Mouse (Mus musculus): ENCODE results near the gene Arl5c. TPM values are rescaled to one million over a fixed set of nuclear protein-coding genes. Genes with fewer than 3 reads are reported as not detected.

Gene Arl5c
- total and polyA plus RNA-seq, 3 experiments: 1.2 to 10.4 TPM; not detected in 1

DNA sequence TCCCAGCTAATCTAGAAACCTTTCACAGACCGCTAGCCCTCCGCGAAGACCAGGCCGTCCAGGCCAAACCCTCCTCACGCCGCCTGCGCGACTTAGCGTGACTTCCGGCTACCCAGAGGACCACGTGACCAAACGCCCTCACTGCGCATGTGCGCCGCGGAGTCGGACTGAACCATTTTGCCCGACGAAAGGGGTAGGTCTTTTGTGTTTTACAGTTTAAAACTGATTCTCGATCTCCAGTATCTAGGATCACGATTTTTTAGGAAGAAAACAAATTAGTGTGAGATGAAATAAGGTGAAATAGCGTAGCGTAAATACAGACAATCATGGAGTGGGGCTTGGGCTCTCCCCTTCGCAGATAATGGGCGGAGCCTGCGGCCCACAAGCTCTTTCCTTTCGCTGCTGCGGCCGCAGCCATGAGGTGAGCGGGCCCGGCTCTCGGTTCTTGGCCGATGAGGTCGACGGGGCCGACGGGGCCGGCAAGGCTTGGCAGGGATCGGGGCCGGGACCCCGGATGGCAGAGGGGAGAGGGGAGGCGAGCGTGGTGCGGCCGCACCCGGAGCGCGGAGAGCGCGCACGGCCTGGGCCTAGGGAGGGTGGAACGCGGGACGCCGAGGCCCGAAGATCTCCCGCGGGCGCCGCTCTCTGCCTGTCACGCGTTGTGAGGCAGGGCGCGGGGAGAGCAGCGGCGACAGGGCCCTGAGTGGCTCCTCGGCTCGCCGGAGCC lies 30.8 kb upstream of the Arl5c start, which contains the start of gene Rpl19:
Rpl19 (plus strand) TSS at position 141 of the 727 bp plus-strand sequence.
- H3K9ac ChIP-seq (ENCODE audit: control insufficient read depth, low read depth, low read length, poor library complexity, severe bottlenecking): peak within 1 kb of the TSS; percentile 96
- H3K4me1 ChIP-seq (ENCODE audit: control insufficient read depth in 1 of 2, insufficient read depth in 2 of 2, low read length in 2 of 2): peaks cover 6 to 22% of the 10 kb centered on the region in 2 experiments; a peak in 3 of 4 replicates
- H3K79me2 ChIP-seq (ENCODE audit: control insufficient read depth, insufficient read depth, low read length, poor library complexity): peaks cover 28% of the 10 kb centered on the region
- no peaks in the 10 kb centered on the region for H3K27me3 ChIP-seq (ENCODE audit: control insufficient read depth in 1 of 2, insufficient read depth in 2 of 2, low read length in 2 of 2)
- H3K36me3 ChIP-seq (ENCODE audit: control insufficient read depth in 1 of 2, insufficient read depth in 2 of 2, low read length in 2 of 2): peaks cover 12 to 20% of the 10 kb centered on the region in 2 experiments
- DNase-seq (ENCODE audit: low read depth, low spot score): peak; percentile 96
- H3K4me3 ChIP-seq (ENCODE audit: control insufficient read depth in 1 of 2, insufficient read depth in 1 of 2, low read depth in 2 of 2, low read length in 2 of 2): peak within 1 kb of the TSS; percentile 81 to 93
- H3K27ac ChIP-seq (ENCODE audit: control insufficient read depth, low read depth, low read length): peak within 1 kb of the TSS; percentile 90
- H3K9me3 ChIP-seq (replicated peaks; ENCODE audit: insufficient read depth, low read length): no peaks in the 10 kb centered on the region
- peak; percentile 75 for TF ChIP-seq KAT2A (conservative IDR thresholded peaks at IDR 0.05; ENCODE audit: low read depth, low read length)
- TF ChIP-seq UBTF (IDR thresholded peaks at IDR 0.05; ENCODE audit: borderline replicate concordance, insufficient read depth, low read depth, low read length): no peak
- peak; percentile 95 for TF ChIP-seq MYC (IDR thresholded peaks at IDR 0.05; ENCODE audit: low read depth, low read length)
- no peak for TF ChIP-seq MYB (IDR thresholded peaks at IDR 0.05; ENCODE audit: low read depth, low read length)
- TF ChIP-seq SMC3 (IDR thresholded peaks at IDR 0.05; ENCODE audit: low read depth, low read length): no peak
- peak; percentile 96 for TF ChIP-seq ZMIZ1 (IDR thresholded peaks at IDR 0.05; ENCODE audit: low read depth, low read length)
- TF ChIP-seq HCFC1 (IDR thresholded peaks at IDR 0.05; ENCODE audit: low read depth, low read length): peak; percentile 89
- no peak for TF ChIP-seq RAD21 (IDR thresholded peaks at IDR 0.05; ENCODE audit: low read depth, low read length)
- TF ChIP-seq E2F4 (IDR thresholded peaks at IDR 0.05; ENCODE audit: borderline replicate concordance, low read depth, low read length): no peak; the same call in 1 of the 2 replicates
- TF ChIP-seq RCOR1 (IDR thresholded peaks at IDR 0.05; ENCODE audit: low read depth, low read length): no peak; the same call in 1 of the 2 replicates
- no peak; the same call in 1 of the 2 replicates for TF ChIP-seq GATA1 (IDR thresholded peaks at IDR 0.05; ENCODE audit: low read depth, low read length)
- TF ChIP-seq GABPA (IDR thresholded peaks at IDR 0.05; ENCODE audit: low read depth, low read length): no peak
- no peak for TF ChIP-seq ZC3H11A (IDR thresholded peaks at IDR 0.05; ENCODE audit: low read depth, low read length)
- TF ChIP-seq MAFK (IDR thresholded peaks at IDR 0.05; ENCODE audit: borderline replicate concordance, low read depth, low read length): no peak
- TF ChIP-seq MXI1 (IDR thresholded peaks at IDR 0.05; ENCODE audit: low read depth, low read length): peak; percentile 97
- TF ChIP-seq NELFE (IDR thresholded peaks at IDR 0.05; ENCODE audit: low read depth, low read length): peak; percentile 98
- TF ChIP-seq POLR2AphosphoS2 (IDR thresholded peaks at IDR 0.05; ENCODE audit: low read length): peak; percentile 97
- TF ChIP-seq MAZ (IDR thresholded peaks at IDR 0.05; ENCODE audit: low read depth, low read length): peak; percentile 54
- TF ChIP-seq JUND (IDR thresholded peaks at IDR 0.05; ENCODE audit: low read depth, low read length): no peak
- TF ChIP-seq USF1 (IDR thresholded peaks at IDR 0.05; ENCODE audit: low read depth, low read length): peak; percentile 100
- TF ChIP-seq CHD2 (IDR thresholded peaks at IDR 0.05; ENCODE audit: low read length): peak; percentile 87
- TF ChIP-seq ZNF384 (IDR thresholded peaks at IDR 0.05; ENCODE audit: low read depth, low read length): no peak
- peak; percentile 36; the same call in 1 of the 2 replicates for TF ChIP-seq ETS1 (IDR thresholded peaks at IDR 0.05; ENCODE audit: low read depth, low read length)
- TF ChIP-seq POLR2A (IDR thresholded peaks at IDR 0.05; ENCODE audit: control insufficient read depth in 1 of 2, insufficient read depth in 1 of 2, low read depth in 1 of 2, low read length in 2 of 2, poor library complexity in 1 of 2): peak; percentile 87 to 97
- no peak for TF ChIP-seq MEF2A (IDR thresholded peaks at IDR 0.05; ENCODE audit: extremely low read depth, insufficient replicate concordance, low read depth, low read length, poor library complexity, severe bottlenecking)
- TF ChIP-seq BHLHE40 (IDR thresholded peaks at IDR 0.05; ENCODE audit: borderline replicate concordance, low read depth, low read length): peak; percentile 66
- TF ChIP-seq TAL1 (IDR thresholded peaks at IDR 0.05; ENCODE audit: low read length): no peak
- peak; percentile 93 for TF ChIP-seq SIN3A (IDR thresholded peaks at IDR 0.05; ENCODE audit: low read length)
- TF ChIP-seq ELF1 (IDR thresholded peaks at IDR 0.05; ENCODE audit: low read depth, low read length): peak; percentile 98
- no peak for TF ChIP-seq CTCF (IDR thresholded peaks at IDR 0.05 in 2 of 3, conservative IDR thresholded peaks at IDR 0.05 in 1 of 3; ENCODE audit: control insufficient read depth in 1 of 3, insufficient read depth in 1 of 3, low read depth in 2 of 3, low read length in 3 of 3, poor library complexity in 1 of 3, severe bottlenecking in 1 of 3)
- no peak for TF ChIP-seq POLR2AphosphoS5 (IDR thresholded peaks at IDR 0.05; ENCODE audit: borderline replicate concordance, low read depth, low read length)
- no peak for TF ChIP-seq ZKSCAN1 (IDR thresholded peaks at IDR 0.05; ENCODE audit: low read depth, low read length)
- peak; percentile 97 for TF ChIP-seq TBP (IDR thresholded peaks at IDR 0.05; ENCODE audit: low read depth, low read length)
- peak; percentile 100; the same call in 1 of the 2 replicates for TF ChIP-seq NRF1 (IDR thresholded peaks at IDR 0.05; ENCODE audit: insufficient read depth, low read depth, low read length, poor library complexity, severe bottlenecking)
- peak; percentile 93 to 98 for TF ChIP-seq USF2 (IDR thresholded peaks at IDR 0.05; ENCODE audit: borderline replicate concordance in 1 of 2, insufficient read depth in 1 of 2, low read depth in 1 of 2, low read length in 2 of 2)
- TF ChIP-seq TCF12 (IDR thresholded peaks at IDR 0.05; ENCODE audit: low read depth, low read length): no peak; the same call in 1 of the 2 replicates

Measured in MEL (cell line).